Mouse (Mus musculus): ENCODE results near the gene Cuedc2.

Cuedc2 gene

DNA sequence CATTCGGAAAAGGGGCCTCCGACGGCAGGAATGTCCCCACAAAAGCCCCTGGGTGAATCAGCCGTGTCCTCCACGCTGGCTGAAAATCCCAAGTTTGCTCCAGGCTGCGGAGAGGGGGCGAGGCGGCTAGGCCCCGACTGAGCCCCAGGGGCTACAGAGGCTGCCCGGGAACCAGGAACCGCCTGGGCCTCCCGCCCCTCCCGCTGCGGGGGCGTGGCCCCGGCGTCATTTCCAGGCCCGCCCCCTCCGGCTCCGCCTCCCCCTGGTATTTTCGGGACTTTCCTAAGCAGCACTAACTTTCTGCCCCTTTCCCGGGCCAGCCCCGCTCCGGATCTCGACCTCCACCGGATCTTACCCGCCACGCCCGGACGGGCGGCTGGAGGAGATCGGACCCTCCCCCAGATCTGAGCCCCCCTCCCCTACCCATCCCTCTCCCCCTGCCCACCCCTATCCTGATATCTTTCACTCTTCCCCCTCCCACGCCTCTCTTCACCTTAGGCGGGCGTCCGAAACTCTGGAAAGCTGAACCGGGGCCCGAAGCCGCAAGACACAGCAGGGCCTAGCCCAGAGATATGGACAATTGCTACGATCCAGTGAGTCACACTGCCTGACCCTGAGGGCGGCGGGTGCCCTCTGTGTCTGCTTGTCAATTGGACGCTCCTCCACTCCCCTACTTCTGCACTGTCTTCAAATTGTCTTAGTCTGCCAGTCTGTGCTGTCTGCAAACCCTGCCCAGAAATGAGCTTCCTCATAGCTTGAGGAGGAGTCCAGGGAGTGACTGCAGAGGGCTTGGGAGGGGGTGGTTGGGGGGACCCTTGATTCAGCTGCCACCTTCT lies 32.9 kb downstream of the Cuedc2 start:
- DNase-seq, result peak; percentile 67

DNA sequence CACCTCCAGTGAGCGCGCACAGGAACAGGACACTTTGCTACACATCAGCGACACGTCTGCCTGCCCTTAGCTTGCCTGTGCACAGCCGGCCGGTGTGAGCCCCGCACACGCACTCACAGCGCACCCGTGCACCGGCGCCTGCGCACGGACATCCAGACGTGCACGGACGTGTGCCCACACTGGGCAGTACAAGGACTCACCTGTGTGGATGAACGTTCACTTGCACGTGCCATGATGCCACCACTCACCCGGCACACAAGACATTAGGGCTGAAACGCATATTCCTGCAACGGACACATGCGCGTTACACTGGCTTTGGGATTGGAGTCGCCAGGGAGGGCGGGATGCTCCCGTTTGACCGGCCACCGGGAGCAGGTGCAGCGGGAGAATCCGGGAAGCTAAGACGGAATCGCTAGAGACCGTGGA lies 33.6 kb downstream of the Cuedc2 start:
- DNase-seq, result no peak

DNA sequence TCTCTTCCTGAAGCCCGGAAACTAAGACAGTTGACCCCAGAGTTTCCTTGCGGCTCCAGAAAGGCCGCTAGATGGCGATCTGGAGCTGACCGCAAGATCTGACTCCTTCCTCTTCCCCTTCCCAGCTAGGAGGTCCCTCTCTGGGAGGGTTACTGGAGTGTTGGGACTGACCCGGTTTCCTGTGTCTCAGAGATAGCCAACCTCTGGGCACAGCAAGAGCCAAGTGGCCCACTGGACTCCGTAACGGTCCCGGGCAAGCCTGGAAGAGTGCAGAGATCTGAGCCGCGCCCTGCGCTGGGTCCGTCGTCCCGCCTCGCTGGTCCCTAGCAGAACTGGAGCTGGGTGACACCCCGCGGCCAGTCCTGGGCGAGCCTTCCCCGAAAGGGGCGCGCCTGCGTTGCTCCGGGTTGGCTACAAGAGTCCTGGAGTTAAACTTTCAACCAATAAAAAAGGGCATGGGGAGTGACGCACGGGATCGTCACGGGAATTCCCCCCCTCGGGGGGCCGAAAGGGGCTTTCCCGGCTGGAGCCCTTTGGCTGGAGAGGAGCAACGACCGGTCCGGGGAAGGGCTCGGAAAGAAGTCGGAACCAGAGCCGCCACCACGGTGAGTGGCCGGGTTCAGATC lies 34.2 kb downstream of the Cuedc2 start, which contains the start of gene Nfkb2:
Gene Nfkb2, plus strand, starts transcription at position 105 of the 626 bp plus-strand sequence.
- DNase-seq, result peak; percentile 74

DNA sequence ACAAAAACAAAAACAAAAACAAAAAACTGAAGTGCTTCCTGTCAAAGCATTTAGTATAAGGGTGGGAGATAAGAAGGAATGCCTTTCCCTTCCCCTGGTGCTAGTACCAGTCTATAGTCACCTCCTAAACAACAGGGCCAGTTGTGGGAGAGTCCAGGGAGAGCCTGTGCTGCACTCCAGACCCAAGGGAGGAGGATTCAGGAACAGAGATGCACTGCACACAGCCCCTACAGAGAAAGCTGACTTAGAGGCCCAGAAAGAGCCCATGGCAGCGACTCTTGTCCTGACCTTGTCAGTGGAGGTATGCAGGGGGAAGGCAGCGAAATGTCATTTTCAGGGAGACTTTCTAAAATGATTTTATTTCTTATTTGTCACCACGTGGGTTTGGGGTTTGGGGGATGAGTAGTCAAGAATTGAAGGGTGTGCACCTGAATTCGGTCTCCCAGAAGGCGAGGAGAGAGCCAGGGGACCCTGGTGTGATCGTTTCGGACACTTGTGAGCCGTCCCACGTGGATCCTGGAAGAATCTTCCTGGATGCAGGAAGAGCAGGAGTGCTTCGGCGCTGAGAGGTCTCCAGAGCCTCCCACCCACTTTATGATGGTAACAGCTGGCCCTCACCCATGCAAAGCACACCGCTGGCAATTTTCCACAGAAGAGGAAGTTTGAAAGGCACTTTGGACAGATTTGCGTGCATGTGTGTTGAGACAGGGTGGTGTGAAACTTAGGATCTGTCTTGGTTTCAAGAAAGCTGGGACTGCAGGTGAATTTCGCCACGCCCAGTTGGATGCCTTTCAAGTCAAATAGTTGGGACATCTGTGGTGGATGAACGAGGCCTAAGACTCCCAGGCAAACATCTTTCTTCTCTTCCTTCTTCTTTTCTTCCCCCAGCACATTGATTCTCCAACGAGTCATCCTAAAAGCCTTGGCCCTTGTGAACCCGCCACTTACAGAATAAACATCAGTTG lies 35.0 kb downstream of the Cuedc2 start:
- DNase-seq, result no peak

DNA sequence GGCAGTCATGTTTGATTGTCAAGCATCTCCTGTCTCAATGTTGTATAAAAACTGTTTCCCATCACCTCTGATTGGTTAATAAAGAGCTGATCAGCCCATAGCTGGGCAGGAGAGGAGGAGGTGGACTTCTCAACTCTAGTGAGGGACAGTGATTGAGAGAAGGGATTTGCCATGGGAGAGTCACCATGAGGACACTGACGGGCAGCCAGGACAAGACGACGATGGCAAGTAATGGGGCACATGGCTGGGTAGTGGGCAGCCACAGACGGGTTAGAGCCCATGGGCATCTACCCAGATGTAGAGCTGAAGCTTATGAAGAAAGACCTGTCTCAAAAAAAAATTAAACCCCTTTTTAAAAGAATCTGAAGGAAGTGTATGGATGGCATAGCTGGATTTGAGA lies 36.0 kb downstream of the Cuedc2 start:
- no peak for DNase-seq

DNA sequence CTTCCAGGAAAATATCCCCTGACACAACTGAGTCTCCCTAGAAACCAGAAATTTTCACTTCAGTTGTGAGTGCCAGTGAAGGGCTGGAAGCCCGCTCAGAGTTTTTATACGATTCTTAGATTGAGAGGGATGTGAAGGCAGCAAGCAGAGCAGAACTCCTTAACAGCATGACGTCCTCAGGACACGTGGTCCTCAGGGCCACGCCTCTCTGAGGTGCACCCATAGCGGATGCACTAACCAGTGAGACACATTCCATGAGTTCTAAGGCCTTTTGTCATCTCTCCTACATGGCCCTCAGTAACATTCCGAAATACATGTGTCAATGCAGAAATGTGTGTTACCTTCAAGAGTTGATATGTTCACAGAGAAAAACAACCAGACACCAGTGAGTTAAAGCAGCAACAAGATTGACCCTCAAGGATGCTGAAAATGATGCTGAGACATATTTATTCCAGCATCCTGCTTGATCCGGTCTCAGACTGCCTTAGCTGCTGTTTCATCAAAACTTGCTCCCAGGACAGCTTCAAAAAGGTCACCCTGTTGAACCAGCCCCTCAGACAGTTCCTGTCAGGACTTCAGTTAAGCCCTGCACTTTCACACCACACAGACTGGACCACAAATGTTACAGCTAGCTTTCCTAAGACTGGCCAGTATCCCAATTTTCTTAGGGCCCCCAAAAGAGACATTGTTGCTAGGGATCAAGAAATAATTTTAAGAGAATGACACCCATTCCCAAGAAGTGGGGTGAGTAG lies 38.0 kb downstream of the Cuedc2 start:
- no peak for DNase-seq

DNA sequence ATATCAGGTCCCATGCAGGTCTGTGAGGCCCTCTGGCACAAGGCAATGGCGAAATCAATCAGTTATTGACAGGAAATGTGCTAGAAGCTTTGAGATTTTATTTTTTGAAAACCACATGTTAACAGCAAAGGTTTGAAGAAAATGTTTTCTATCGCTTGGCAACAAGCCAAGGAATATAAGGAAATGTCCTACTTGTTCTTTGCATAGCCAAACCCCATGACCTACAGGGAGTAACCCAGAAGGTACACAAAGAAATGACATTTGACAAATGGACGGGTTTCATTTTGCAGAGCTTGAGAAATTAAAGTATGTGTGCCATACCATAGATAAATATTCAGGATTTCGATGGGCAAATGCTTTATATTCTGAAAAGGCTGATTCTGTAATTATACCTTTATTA lies 41.6 kb downstream of the Cuedc2 start:
- DNase-seq, result no peak

DNA sequence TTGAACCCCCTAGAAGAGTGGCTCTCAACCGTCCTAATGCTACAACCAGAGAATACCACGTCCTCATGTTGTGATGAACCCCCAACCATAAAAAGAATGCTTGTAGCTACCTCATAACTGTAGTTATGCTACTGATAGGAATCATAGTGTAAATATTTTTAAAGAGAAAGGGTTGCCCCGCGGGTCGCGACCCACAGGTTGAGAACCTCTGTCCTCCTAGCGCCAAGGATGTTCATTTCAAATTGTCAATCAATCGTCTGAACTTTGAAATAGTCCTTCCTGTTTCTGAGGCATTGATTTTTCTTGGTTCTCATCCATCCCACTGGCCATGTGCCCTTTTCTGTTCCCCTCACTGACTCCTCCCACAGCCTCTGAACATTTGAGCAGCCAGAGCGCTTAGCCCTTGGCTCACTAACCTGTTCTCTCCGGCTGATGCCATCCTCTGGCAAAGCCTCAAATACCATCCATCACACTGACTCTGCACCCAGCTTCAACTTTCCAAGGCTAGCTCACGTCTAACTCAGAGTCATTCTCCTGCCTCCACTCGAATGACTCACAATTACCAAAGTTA lies 47.9 kb downstream of the Cuedc2 start:
- no peak for DNase-seq

DNA sequence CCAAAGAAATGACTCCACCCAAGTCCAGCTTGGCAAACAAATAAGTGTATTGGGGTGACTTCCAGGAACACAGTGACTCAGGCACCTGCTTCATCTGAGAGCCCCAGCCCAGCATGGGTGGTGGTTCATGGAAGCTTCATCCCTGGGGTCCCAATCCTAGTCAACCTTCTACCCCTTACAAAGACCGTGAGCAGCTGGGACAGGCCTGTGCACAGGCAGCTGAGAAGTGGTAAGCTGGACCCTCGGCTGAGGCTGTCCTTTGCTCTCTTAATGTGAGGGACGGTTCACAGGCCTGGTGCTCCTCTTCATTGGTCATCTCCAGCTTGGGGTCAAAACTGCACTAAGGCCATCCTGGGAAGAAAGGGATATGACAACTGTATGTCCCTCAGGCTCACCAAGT lies 50.9 kb downstream of the Cuedc2 start:
- DNase-seq, result no peak

DNA sequence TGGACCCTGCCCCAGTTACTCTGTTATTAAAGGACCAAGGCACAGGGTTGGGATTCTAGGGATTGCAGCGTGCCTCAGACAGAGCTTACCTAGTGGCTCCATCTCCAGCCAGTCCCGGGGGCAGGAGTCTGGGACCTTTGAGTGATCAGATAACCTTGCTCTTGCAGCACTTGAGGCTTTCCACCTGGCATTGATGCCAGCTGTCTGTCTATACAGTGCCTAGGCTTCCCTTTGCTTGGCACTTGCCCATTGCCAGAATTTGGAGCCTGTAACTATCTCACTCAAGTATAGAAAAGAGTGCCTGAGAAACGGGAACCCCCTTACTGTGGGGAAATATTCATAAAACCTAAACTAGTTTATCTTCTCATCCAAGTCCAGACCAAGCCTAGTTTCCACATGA lies 51.6 kb downstream of the Cuedc2 start:
- DNase-seq, result no peak

DNA sequence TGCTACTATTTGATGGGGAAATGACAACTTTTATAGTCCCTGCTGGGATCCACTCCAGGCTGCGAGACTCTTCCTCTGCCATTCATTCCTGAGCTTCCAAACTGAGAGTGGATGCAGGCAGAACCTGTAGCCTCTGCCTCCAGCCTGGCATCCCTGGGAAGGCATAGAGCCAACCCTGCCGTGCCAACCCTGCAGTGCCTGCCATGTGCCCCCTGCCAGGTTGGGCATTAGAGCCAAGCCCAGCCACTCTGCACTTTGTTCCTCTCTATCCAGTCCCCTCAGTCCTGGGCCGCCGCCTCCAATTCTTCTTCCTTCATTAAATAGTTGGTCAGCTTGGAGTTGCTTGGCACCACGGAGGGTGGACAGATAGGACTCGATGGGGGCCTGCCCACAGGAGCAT lies 52.5 kb downstream of the Cuedc2 start:
- DNase-seq, result no peak

DNA sequence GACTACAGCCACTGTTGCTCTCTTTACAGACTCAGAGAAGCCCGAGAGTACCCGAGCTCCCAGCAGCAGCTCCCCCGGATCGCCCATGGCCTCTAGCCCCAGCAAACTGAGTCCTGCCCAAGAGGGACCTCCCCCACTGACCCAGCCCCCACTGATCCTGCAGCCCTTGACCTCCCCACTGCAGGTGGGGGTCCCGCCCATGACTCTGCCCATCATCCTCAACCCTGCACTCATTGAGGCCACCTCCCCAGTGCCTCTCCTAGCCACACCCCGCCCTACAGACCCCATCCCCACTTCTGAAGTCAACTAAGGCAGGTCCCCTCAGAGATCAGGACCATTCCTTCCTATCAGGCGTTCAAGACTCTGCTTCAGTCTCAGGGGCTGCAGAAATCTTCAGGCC lies 52.9 kb downstream of the Cuedc2 start:
- no peak for DNase-seq

DNA sequence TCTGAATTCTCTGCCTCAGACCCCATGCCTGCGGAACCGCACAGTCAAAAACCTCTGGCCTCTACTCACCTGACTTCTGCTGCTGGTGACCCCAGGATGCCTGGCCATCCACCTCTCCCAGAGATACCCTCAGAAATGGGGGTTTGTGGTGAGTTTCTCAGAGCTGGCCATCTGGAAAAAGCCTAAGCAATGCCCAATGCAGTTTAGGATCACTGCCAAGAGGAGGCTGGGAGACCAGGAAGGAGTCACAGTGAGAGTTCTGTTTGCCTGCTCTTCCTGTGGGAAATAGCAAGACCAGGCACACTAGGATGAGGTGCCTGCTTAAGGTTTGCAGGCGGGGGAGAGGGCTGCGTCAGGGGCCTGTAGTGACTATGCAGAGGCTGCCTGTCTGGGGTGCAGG lies 53.8 kb downstream of the Cuedc2 start:
- DNase-seq, result no peak

DNA sequence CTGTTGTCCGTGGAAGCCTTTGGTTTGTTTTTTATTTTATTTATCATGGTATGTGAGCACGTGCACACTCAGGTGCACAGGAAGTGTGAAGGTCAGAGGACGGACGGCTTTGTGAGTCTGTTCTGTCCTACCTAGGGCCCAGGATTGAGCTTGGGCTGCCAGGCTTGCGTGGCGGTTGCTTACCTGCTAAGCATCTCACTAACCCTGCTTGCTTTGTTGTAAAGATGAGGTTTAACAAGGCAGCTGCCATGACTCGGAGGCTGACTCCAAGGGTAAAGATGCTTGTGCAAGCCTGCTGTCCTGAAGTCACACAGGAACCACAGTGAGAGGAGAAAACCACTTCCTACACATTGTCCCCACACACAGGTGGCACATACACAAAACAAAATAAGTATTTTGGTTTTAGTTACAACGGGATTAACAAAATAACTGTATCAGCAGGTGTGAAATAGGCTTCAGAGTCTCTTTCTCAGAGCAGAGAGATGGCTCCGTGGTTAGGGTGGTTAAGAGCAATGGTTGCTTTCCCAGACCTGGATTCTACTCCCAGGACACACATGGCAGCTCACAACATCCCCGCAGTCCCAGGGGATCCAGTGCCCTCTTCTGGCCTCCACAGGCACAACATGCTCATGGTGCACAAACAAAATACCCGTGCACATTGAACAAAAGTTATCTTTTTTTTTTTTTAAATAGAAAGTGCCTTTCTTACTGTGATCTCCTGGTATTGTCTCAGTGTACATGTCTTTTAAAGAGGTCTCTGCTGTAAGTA lies 56.2 kb downstream of the Cuedc2 start:
- no peak for DNase-seq

Measured in right cerebral cortex, postnatal 4 days (tissue).